Mouse (Mus musculus) megakaryocyte, embryonic 14.5 days (primary cell): ENCODE results near the gene Eva1b.

Experiments
- FLI1 ChIP-seq: IDR thresholded peaks from 2 replicates; pipeline ENCODE4 v1.6.1; 2012; ENCODE audit warnings: low read length, inconsistent platforms, mixed read lengths
- GATA1 ChIP-seq: IDR thresholded peaks from 3 replicates; pipeline ENCODE4 v1.6.1; 2012; ENCODE audit warnings: mixed read lengths, low read length, inconsistent platforms, borderline replicate concordance

- TF ChIP-seq GATA1 (no peak), FLI1 (no peak)
Observed at GRCm38 (mm10) chr4:126110374-126111152, 37.0 kb upstream of the Eva1b start.
